Mouse (Mus musculus): ENCODE results near the gene Nop58. TPM values are rescaled to one million over a fixed set of nuclear protein-coding genes. Genes with fewer than 3 reads are reported as not detected.

Nop58 gene
- total RNA-seq (2023) = 10 to 100 TPM; 53.6 to 61.3 TPM

GRCm38 (mm10) chr1:59684819-59685755, at the start of gene Nop58:
Gene Nop58 (plus strand): TSS chr1:59684971.

GRCm38 (mm10) chr1:59670641-59671168, 14.1 kb upstream of the Nop58 start, which contains the start of gene Sumo1:
Gene Sumo1 (minus strand): TSS chr1:59670834.

GRCm38 (mm10) chr1:59763164-59763768, 78.5 kb downstream of the Nop58 start, which contains the start of gene Bmpr2:
Gene Bmpr2 (plus strand): TSS chr1:59763400.

Other genes with a start within 250 kb of the Nop58 start
- gene Fzd7, start 202.5 kb upstream of the Nop58 start, total RNA-seq (2023) = 1 to 10 TPM; 3.0 to 3.3 TPM
- gene Gm973, start 168.7 kb upstream of the Nop58 start, total RNA-seq (2023) = under 1 TPM in 1 of 2 experiments, not detected in 1; 0.67 TPM
- 10 to 100 TPM; 64.8 to 74.3 TPM for gene Sumo1, start 14.1 kb upstream of the Nop58 start, total RNA-seq (2023)
- gene Bmpr2, start 78.4 kb downstream of the Nop58 start, total RNA-seq (2023) = 10 to 100 TPM; 17.2 to 25.7 TPM
- gene Fam117b, start 228.0 kb downstream of the Nop58 start, total RNA-seq (2023) = 10 to 100 TPM; 67.5 to 75.2 TPM